Mouse (Mus musculus) midbrain, embryonic 12.5 days (tissue): ENCODE data around the gene Gm3488. TPM values are rescaled to one million over a fixed set of nuclear protein-coding genes. Genes with fewer than 3 reads are reported as not detected.
"Not testable (repeated sequence)": the region's sequence is repeated elsewhere in the genome, so short reads cannot be mapped to it uniquely, and the experiment has no call there.

Experiments used
- ATAC-seq: fragments of 200-750 bp; cut with Nextera tagmentation; 2 replicates; pipeline ENCODE4 v1.8.0; 2017; ENCODE audit warnings: low read depth, moderate TSS enrichment, moderate library complexity; ENCODE audit not compliant: low FRiP score
- H3K27ac ChIP-seq: fragments of 300-500 bp; sonication (generic); replicated peaks from 2 replicates; pipeline ENCODE4 v1.5.1; 2016; ENCODE audit warnings: mild to moderate bottlenecking
- H3K27me3 ChIP-seq: fragments of 300-500 bp; sonication (generic); 2 replicates; pipeline ENCODE4 v1.6.1; 2016; ENCODE audit warnings: mild to moderate bottlenecking
- H3K36me3 ChIP-seq: fragments of 300-500 bp; sonication (generic); 2 replicates; pipeline ENCODE4 v1.6.1; 2016
- H3K4me1 ChIP-seq: fragments of 300-500 bp; sonication (generic); 2 replicates; pipeline ENCODE4 v1.6.1; 2016
- H3K4me2 ChIP-seq: fragments of 300-500 bp; sonication (generic); replicated peaks from 2 replicates; pipeline ENCODE4 v1.6.1; 2016; ENCODE audit warnings: mild to moderate bottlenecking, moderate library complexity
- H3K4me3 ChIP-seq: fragments of 300-500 bp; sonication (generic); 2 replicates; pipeline ENCODE4 v1.5.1; 2016; ENCODE audit warnings: mild to moderate bottlenecking
- H3K9ac ChIP-seq: fragments of 300-500 bp; sonication (generic); replicated peaks from 2 replicates; pipeline ENCODE4 v1.6.1; 2016; ENCODE audit warnings: mild to moderate bottlenecking, moderate library complexity
- H3K9me3 ChIP-seq: fragments of 300-500 bp; sonication (generic); 2 replicates; pipeline ENCODE4 v1.6.1; 2016; ENCODE audit warnings: mild to moderate bottlenecking
- WGBS: fragments of 180-500 bp; shearing (Covaris S2); methylation state at CpG from one replicate; pipeline ENCODE4 v1.1.7; 2016; 5-methylcytosine and 5-hydroxymethylcytosine counted together
- polyA plus RNA-seq: library from polyadenylated mRNA; unstranded; fragments of >200 nt; fragmentation: Nextera tagmentation; extraction: Ambion mirVana; gene quantifications from 2 replicates; pipeline ENCODE4 v1.2.1, GENCODE M21; 2016

Gene Gm3488
- 3.5 and 3.8 TPM in 2 replicates for polyA plus RNA-seq

DNA sequence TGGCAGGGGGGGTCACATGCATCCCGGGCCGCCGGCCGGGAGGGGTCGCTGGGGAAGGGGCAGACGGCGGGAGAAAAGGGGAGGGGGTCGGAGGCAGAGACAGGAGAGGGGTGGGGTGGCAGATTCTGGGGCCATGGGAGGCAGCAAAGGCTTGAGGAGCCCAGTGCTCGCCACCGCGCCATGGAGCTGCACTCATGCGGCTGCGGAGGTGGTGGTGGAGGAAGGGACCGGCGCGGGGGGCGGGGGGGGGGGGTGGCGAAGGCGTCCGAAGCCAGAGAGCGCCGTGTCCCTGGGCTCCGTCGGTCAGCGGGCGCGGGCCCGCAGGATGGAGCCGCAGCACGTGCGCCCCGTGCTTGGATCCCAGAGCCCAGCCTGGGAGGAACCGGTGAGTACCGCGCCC is at the start of gene Gm3488:
TSS of gene Gm3488 (plus strand) at position 301 of the 400 bp plus-strand sequence.
- not testable (repeated sequence) for H3K9ac ChIP-seq, H3K9me3 ChIP-seq, H3K27ac ChIP-seq, H3K4me3 ChIP-seq, H3K27me3 ChIP-seq, ATAC-seq, H3K4me1 ChIP-seq, H3K4me2 ChIP-seq, H3K36me3 ChIP-seq
- no CpG with 5 or more reads among the region's 35 CpGs for WGBS

DNA sequence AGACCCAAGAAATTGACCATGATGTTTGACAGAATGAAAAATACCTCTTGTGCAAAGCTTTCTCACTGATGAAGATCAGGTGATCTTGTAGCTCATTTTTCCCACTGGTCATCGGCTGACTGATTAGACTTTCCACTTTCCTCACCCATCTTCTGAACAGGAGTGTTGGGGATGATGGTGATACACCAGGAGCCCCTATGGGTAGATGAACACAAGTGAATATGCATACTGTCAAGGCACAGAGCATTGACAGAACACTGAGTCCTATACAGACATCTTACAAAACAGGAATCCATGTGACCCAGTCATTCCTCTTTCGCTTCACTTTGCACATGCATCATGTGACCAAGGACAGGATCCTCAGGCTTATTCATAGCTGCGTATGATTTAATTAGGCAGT is 46.1 kb upstream of the Gm3488 start, which contains the start of gene Gm3194:
TSS of gene Gm3194 (minus strand) at position 101 of the 400 bp plus-strand sequence.
- not testable (repeated sequence) for H3K4me3 ChIP-seq, H3K9ac ChIP-seq

DNA sequence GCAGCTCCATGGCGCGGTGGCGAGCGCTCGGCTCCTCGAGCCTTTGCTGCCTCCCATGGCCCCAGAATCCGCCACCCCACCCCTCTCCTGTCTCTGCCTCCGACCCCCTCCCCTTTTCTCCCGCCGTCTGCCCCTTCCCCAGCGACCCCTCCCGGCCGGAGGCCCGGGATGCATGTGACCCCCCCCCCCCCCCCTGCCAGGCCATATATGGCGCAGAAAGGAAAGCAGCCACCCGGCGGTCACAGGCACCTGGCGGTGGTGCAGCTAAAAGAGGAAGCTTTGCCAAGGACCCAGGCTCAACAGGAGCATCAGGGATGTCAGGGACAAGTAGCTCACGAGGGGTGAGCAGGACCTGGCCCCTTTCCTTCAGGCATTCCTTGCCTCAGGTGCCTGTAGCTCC is 41.0 kb upstream of the Gm3488 start:
- H3K4me2 ChIP-seq, H3K9me3 ChIP-seq, H3K36me3 ChIP-seq, H3K4me3 ChIP-seq, H3K9ac ChIP-seq, H3K27me3 ChIP-seq, ATAC-seq, H3K27ac ChIP-seq, H3K4me1 ChIP-seq: not testable (repeated sequence)
- no CpG with 5 or more reads among the region's 19 CpGs for WGBS

More for the DNA sequence above, 46.1 kb upstream of the Gm3488 start, which contains the start of gene Gm3194:
- H3K9me3 ChIP-seq, H3K4me1 ChIP-seq, H3K27me3 ChIP-seq, H3K27ac ChIP-seq, H3K36me3 ChIP-seq, ATAC-seq, H3K4me2 ChIP-seq: not testable (repeated sequence)
- WGBS, result no CpG with 5 or more reads among the region's 3 CpGs

DNA sequence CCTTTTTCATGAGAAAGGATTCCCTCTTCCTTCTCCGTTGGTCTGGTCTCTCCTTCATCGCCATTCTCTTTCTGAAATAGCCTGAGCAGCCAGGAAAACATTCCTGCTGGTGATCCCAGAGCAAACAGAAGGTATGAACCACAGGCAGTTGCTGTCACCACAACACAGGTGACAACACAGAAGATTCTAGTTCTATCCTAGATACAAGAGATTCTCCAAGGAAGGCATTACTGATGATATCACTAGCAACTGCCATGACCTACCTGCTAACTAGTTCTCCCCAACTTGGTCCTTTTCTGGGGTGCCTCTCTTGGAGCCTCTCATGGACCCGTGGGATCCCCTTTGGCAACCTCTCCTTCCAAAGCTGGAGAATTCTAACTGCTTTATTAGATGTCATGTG is 23.7 kb upstream of the Gm3488 start, which contains the start of gene Gm8246:
TSS of gene Gm8246 (minus strand) at position 101 of the 400 bp plus-strand sequence.
- not testable (repeated sequence) for H3K36me3 ChIP-seq, H3K4me1 ChIP-seq, H3K9me3 ChIP-seq, H3K27me3 ChIP-seq, H3K27ac ChIP-seq, H3K4me3 ChIP-seq, H3K9ac ChIP-seq, H3K4me2 ChIP-seq, ATAC-seq
- WGBS, result no CpG with 5 or more reads among the region's 3 CpGs

DNA sequence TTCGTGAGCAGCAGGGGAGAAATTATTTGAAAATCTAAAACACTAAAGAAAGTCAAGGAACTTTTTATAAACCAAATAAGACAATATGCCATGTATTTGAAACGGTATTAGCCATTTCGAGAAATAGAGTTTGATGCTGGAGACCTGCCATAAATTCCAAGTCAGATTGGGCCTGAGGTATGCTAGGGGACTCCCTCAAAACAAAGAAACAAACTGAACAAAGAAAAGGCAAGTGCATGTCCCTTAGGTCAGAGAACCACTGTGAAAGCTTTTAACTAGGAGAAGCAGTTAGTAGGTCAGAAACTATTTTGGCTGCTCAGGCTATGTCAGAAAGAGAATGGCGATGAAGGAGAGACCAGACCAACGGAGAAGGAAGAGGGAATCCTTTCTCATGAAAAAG is 17.6 kb upstream of the Gm3488 start, which contains the start of gene Gm3187:
TSS of gene Gm3187 (plus strand) at position 301 of the 400 bp plus-strand sequence.
- not testable (repeated sequence) for H3K4me2 ChIP-seq, H3K9ac ChIP-seq, H3K4me1 ChIP-seq, ATAC-seq, H3K27ac ChIP-seq, H3K27me3 ChIP-seq, H3K9me3 ChIP-seq, H3K4me3 ChIP-seq, H3K36me3 ChIP-seq
- 85% methylated on average over 4 of the region's 5 CpGs for WGBS

DNA sequence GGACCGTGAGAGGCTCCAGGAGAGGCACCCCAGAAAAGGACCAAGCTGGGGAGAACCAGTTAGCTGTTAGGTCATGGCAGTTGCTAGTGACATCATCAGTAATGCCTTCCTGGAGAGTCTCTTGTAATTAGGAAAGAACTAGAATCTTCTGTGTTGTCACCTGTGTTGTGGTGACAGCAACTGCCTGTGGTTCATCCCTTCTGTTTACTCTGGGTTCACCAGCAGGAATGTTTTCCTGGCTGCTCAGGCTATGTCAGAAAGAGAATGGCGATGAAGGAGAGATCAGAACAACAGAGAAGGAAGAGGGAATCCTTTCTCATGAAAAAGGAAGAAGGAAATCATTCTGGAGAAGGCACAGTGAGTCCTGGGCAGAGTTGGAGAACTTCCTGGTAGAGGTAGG is 36.7 kb downstream of the Gm3488 start, which contains the start of gene Gm3532:
TSS of gene Gm3532 (plus strand) at position 301 of the 400 bp plus-strand sequence.
- not testable (repeated sequence) for H3K9ac ChIP-seq, H3K4me2 ChIP-seq, H3K27ac ChIP-seq, H3K4me1 ChIP-seq, H3K36me3 ChIP-seq, H3K27me3 ChIP-seq, ATAC-seq, H3K4me3 ChIP-seq, H3K9me3 ChIP-seq
- no CpG with 5 or more reads among the region's 2 CpGs for WGBS

Other genes starting within 250 kb of the Gm3488 start
- gene Gm3526, start 241.1 kb upstream of the Gm3488 start, polyA plus RNA-seq, result not detected in 2 replicates
- gene Gm3542, start 166.7 kb upstream of the Gm3488 start, polyA plus RNA-seq, result not detected in 2 replicates
- gene Gm3500, start 112.6 kb upstream of the Gm3488 start, polyA plus RNA-seq, result 0.46 TPM in 1 of 2 replicates, not detected in the other
- gene Gm3194, start 46.2 kb upstream of the Gm3488 start, polyA plus RNA-seq, result 0.77 and 1.7 TPM in 2 replicates
- not detected in 2 replicates for gene Gm8246, start 23.8 kb upstream of the Gm3488 start, polyA plus RNA-seq
- gene Gm3187, start 17.5 kb upstream of the Gm3488 start, polyA plus RNA-seq, result not detected in 2 replicates
- gene Gm3532, start 36.8 kb downstream of the Gm3488 start, polyA plus RNA-seq, result not detected in 2 replicates
- gene Gm8265, start 131.4 kb downstream of the Gm3488 start, polyA plus RNA-seq, result not detected in 2 replicates
- not detected in 2 replicates for gene Gm9603, start 185.8 kb downstream of the Gm3488 start, polyA plus RNA-seq
- gene Gm3373, start 239.9 kb downstream of the Gm3488 start, polyA plus RNA-seq, result 0.75 TPM in 1 of 2 replicates, not detected in the other